Mouse (Mus musculus) cortical plate, adult 2 months (tissue): Measurements from ENCODE around the gene Gm45753.

Experiments used
- CTCF ChIP-seq: fragments of 200-500 bp; IDR thresholded peaks from 2 replicates; pipeline ENCODE4 v1.5.1; 2011; ENCODE audit warnings: mild to moderate bottlenecking, control low read depth, low read length; ENCODE audit not compliant: insufficient read depth; ENCODE audit errors: extremely low read depth
- POLR2A ChIP-seq: fragments of 200-500 bp; IDR thresholded peaks from 2 replicates; pipeline ENCODE4 v1.6.1; 2011; ENCODE audit warnings: mild to moderate bottlenecking, low read length, control low read depth; ENCODE audit not compliant: insufficient read depth; ENCODE audit errors: extremely low read depth

DNA sequence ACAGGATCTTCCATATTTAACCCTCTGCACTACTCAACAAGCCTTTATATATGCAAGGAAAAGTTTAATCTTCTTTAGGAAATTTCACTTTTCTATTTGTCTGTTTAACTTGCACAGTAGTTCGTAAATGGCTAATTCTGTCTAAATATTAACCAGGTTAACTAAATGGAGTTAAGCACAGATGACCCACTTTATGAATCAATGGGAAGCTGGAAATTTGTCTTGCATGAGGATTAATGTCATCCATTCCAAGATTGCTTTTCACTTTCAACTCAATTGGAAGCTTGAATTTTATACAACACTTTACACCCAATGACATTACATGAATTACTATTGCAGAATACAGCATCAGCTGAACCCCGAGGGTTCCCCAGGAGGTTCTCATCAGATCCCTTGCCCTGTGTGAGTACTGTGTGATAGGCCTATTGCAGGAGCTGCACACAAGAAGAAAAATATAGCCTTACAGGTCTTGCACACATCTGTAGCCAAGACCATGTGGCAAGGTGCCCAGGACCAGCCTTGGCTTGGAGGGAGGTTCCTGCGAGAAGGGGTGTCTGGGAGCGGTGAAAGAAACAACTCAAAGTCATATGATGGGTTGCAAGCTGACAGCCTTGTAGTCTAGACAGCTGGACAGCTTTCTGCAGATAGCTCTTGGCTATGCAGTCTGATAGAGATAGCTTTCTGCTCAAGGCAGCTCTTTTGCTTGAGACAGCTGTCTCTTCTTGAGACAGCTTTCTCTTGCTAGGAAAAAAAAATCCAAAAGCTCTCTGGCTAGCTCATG lies 40.5 kb downstream of the Gm45753 start:
- no peak for TF ChIP-seq CTCF
- no peak for TF ChIP-seq POLR2A
